Mouse (Mus musculus): ENCODE data around the gene Lhx2.

The Lhx2 gene

GRCm38 (mm10) chr2:38347811-38348551, 8.9 kb downstream of the Lhx2 start:
- no peak for DNase-seq

DNA sequence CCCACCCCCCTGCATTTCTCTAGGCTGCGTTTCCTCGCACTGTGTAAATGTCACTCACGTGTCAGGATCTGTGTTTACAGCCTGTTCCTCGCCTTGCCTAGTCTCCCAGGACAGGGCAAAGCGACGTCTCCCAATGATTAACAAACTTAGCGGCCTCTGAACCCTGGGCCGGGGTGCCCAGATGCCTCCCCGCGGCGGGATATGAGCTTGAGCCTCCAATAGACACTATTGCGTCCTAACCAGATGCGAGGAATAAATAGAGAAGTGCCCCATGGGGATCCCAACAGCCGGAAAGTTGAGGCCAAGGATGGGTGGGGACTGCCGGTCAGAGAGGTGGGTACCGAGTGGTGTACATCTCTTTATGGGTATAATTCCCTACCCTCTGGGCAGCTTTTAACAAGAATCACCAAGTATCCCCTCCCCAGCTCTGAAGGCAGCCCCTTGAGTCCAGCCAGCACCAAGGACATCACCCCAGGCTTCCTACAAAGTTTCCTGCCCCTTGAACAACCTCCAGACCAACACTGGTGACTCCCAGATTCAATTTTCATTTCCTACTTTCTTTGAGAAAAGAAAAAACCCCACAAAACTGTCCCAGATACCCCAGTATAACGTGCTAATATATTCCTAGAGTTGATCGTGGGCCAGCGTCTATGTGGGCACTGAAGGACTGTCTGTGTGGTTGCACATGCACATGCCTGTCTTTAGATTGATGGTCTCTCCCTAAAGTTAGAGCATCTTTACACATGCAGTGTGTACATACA, 9.8 kb downstream of the Lhx2 start:
- no peak for DNase-seq

DNA sequence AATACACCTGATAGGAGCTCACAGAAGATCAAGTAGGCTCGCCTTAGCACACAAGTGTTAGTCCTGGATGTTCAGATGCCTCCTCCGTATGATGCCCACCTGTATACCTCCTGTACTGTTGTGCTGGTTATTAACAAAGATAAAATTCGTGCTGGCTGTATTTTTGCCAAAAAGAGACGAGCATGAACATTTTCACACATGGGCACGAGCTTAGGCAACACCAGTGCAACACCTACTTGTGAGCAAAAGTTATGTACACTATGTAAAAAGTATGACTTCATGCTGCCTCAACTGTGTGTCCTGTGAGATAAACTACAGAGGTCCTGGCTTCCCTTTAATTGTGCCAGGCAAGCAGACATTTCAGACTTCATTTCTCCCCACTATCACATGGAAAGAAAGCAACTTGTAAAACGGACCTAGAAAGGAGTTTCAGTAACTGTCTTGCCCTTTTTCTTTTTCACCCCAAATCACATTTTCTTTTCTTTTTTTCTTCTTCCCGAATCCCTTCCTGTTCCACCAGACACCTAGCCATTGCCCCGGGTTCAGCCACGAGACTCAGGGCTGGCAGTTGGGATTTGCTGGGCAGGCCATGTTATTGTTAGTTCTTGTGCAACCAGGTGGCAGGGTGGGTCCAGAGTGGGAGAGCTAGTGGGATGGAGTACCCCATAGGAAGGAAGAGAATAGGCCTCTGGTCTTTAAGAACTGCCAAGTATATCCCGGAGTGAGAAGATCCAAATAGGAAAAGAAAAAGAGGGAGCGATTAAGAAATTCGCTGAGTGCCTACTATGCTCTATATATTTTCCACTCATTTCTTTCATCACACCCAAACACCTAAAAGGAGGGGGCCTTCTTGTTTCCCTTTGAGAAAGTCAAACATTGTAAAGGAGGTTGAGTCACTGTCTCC, 10.6 kb downstream of the Lhx2 start:
- no peak for DNase-seq

- no peak for DNase-seq
Observed at GRCm38 (mm10) chr2:38350386-38350785, 11.3 kb downstream of the Lhx2 start.

DNA sequence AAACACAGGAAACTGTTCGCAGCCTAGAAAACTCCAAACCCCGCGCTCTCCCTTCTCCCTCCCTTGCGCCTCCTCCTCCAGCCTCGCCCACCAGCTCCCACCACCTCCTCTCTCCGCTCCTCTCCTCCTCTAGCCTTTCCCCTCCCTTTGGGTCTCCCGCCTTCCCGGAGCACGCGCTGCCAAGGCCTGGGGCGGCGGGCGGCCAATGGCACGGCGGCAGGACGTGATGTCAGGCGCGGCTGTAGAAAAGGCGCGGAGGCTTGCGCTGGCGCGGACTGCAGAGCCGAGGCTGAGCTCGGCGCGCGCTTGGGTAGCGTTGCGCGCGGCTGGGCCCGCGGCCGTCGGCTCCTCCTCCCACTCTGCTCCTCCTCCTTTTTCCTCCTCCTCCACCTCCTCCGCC, 11.7 kb downstream of the Lhx2 start:
- DNase-seq: peak; percentile 87

GRCm38 (mm10) chr2:38351641-38352320, 12.7 kb downstream of the Lhx2 start:
- DNase-seq: no peak

GRCm38 (mm10) chr2:38352321-38353007, 13.4 kb downstream of the Lhx2 start:
- DNase-seq: no peak

DNA sequence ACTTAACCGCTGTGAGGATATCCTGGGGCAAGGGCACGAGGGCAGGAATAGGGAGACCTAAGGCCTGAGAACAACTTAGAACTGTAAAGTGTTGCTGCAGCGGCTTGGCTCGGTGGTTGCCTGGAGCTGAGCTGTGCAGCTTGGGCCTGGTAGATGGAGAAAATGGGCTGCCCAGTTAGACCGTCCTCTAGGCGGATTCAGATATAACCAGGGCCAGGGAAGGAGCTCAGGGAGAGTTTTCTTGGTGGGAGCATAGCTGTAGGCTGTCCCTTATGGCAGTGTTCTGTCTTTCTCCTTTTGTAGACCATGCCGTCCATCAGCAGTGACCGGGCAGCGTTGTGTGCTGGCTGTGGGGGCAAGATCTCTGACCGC, 13.9 kb downstream of the Lhx2 start:
- DNase-seq: no peak

- DNase-seq: no peak
Observed at GRCm38 (mm10) chr2:38353664-38354063, 14.6 kb downstream of the Lhx2 start.

GRCm38 (mm10) chr2:38354179-38354716, 15.2 kb downstream of the Lhx2 start:
- DNase-seq: no peak

- no peak for DNase-seq
Observed at GRCm38 (mm10) chr2:38354717-38355510, 15.8 kb downstream of the Lhx2 start.

- no peak for DNase-seq
Observed at GRCm38 (mm10) chr2:38355731-38356427, 16.8 kb downstream of the Lhx2 start.

DNA sequence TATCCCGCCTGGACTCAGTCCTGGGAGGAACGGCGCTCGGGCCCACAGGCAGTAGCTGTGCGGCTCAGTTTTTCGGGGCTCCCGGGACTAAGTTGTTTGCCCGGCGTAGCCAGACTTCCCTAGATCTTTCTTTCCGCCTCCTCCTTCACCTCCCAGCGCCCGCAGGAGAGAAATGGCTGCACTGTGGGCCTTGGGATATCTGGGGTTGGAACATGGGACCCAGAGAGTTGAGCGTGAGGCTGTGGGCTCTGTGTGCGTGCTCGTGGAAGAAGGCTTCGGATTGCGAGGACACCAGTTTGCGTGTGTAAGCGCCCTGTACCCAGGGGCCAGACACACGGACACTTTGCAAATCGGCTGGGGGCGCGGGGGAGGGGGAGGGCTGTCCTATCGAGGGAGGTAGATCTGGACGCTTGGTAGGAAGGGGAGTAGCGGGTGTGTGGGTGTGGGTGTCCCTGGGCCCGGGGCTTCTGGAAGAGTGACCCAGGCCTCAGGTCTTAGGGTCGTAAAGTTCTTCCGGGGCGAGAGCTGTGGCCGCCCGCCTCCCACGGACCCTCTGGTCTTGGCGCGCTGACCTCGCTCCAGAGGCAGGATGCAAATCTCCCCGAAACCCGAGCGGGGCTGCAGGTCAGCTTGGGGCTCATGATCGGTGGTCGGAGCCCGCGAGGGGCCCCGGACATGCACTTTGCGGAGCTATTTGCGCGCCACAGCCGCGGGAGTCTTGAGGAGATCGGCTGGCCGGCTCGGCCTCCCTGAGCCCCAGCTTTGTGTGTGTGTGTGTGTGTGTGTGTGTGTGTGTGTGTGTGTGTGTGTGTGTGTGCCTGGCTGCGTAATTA, 17.6 kb downstream of the Lhx2 start:
- DNase-seq: no peak

GRCm38 (mm10) chr2:38357294-38358246, 18.5 kb downstream of the Lhx2 start:
- no peak for DNase-seq

- no peak for DNase-seq
Observed at GRCm38 (mm10) chr2:38358611-38359010, 19.5 kb downstream of the Lhx2 start.

DNA sequence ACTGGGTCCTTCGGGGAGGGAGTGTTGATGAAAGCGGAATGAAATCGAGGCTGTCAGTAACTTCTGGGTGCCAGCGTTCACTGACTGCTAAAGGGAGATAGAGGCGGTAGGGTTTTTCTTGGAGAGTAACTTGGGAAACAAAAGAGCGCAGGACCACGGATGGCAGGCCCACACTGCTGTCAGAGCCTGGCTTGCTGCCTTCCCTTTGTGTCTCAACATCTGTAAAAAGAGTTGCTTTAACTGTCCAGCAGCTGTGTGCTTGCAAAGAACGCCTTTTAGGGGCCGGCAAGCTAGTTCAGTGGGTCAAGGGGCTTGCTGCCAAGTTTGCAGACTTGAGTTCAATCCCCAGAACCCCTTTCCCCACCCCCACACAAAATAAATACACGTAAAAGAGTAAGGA, 20.1 kb downstream of the Lhx2 start:
- no peak for DNase-seq

DNA sequence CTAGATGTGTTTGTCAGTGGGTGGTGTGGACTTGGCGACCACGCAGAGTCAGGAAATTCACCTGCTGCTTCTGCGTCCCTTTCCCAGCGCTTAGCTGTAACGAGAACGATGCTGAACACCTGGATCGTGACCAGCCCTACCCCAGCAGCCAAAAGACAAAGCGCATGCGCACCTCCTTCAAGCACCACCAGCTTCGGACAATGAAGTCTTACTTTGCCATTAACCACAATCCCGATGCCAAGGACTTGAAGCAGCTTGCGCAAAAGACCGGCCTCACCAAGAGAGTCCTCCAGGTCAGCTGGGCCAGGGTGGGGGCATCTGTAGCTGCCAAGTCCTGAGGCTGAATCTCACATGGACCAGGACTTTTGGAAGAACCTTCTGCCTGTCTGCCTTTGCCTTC, 20.7 kb downstream of the Lhx2 start:
- no peak for DNase-seq

DNA sequence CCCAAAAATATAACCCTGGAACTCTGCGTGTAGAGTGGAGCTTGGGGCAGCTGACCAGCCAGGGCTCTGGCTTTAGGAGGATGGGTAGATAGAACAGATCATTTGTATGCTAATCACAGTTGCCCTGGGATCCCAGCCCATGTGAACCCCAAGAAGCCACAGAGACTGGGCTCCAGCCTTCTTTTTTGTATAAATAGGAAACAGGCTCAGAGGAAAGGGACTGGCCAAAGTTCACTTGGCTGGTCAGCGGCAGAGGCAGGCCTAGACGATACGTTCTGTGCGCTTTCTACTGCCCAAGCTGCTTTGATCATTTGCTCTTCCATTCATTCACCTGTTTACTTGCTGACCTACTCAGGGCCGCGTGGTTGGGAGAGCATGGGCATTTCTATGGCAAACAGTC, 27.1 kb downstream of the Lhx2 start:
- DNase-seq: no peak
